8 mouse cellular contexts compared by ENCODE assay signal in the genomic region with DNA sequence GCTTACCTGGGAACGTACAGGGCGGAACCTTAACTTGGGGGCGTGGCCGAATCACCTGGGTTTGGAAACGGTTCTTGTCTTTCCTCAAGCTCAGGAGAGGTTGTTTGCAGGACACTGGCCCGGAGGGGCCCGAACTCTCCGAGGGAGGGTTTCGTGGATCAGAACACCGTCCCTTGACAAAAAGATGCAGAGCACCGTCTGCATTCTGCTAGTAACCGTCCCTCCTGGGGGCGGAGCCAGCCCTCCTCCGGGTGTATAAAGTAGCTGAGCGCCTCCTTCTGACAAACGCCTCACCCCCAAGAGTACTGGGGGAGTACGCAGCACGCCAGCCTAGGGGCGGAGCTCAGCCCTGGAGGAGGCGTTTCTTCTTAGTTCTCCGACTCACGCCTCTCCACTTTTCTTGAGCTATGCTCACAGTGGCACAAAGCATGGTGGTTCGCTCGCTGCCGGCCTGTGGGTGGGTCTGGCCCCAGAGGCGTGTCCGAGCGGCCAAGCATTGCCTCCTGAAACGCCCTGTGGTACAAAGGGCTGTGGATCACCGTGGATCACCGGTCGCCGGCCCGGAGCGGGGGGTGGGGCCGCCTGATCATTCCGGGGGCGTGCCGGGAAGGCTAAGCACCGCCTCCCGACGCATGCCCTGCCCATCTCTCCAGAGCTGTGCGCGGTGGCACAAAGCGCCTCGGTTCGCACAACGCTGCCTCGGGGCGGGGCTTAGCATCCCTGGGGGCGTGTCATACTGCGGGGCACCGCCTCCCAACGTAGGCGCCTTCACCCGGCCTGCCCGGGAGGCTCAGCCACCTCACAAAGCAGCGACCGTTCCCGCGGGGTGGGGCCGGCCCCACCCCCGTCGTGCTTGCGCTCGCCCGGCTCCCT. TPM values are rescaled to one million over a fixed set of nuclear protein-coding genes. Genes with fewer than 3 reads are reported as not detected.
DNase-seq lines count a peak whose midpoint lies in the region; ATAC-seq lines count a peak whose summit lies in the region.

No protein-coding gene starts in this region.

- H3K4me1 ChIP-seq in hindbrain, embryonic 15.5 days (replicated peaks): peaks cover 24% of the 10 kb centered on the region

- H3K9me3 ChIP-seq in hindbrain, embryonic 15.5 days: no peaks in the 10 kb centered on the region

- WGBS in hindbrain, embryonic 15.5 days: under 1% methylated on average over 64 of the region's 67 CpGs

- H3K36me3 ChIP-seq in hindbrain, embryonic 15.5 days: no peaks in the 10 kb centered on the region; the same call in 1 of the 2 replicates

- H3K4me2 ChIP-seq in hindbrain, embryonic 15.5 days: peak overlapping the region; percentile 61

- peak; percentile 99 for DNase-seq in T-cell, adult 2 months (ENCODE audit: low spot score)
- DNase-seq in cerebellum, postnatal 36 days: peak; percentile 97 to 99
- DNase-seq in frontal cortex, postnatal 36 days (ENCODE audit: low spot score in 2 of 2): peak; percentile 99
- peak; percentile 99 for DNase-seq in left cerebral cortex, adult 11 months (ENCODE audit: low spot score)
- peak; percentile 100 for DNase-seq in lung, postnatal 4 days
- DNase-seq in retina, postnatal 7 days (ENCODE audit: low read depth, low spot score): peak; percentile 97
- peak; percentile 93 for DNase-seq in urinary bladder, adult 2 months (ENCODE audit: low spot score)

- H3K4me3 ChIP-seq in hindbrain, embryonic 15.5 days: peak overlapping the region; percentile 87

- no peaks in the 10 kb centered on the region for H3K27me3 ChIP-seq in hindbrain, embryonic 15.5 days

- peak overlapping the region; percentile 99 for H3K27ac ChIP-seq in hindbrain, embryonic 15.5 days (replicated peaks)

- peak overlapping the region; percentile 95 for H3K9ac ChIP-seq in hindbrain, embryonic 15.5 days

- peak; percentile 95 for ATAC-seq in hindbrain, embryonic 15.5 days (ENCODE audit: low FRiP score, low read depth)

RNA-seq across cellular contexts. Expression of a gene that starts 0.5 kb away (rescaled TPM):
- 42.6 and 46.1 TPM in 2 replicates for polyA plus RNA-seq in hindbrain, embryonic 15.5 days (2015; fragmentation: Nextera tagmentation; extraction: Ambion mirVana)
- 36.1 and 50.3 TPM in 2 replicates for polyA plus RNA-seq in urinary bladder, adult 2 months (2012; rRNA removed)

RNA-seq across cellular contexts. Expression of a gene that starts 20.2 kb away (rescaled TPM):
- 2.5 and 3.1 TPM in 2 replicates for polyA plus RNA-seq in hindbrain, embryonic 15.5 days (2015; fragmentation: Nextera tagmentation; extraction: Ambion mirVana)
- 5.5 and 5.7 TPM in 2 replicates for polyA plus RNA-seq in urinary bladder, adult 2 months (2012; rRNA removed)

RNA-seq across cellular contexts. Expression of a gene that starts 36.1 kb away (rescaled TPM):
- 58.7 and 62.9 TPM in 2 replicates for polyA plus RNA-seq in hindbrain, embryonic 15.5 days (2015; fragmentation: Nextera tagmentation; extraction: Ambion mirVana)
- 32.2 and 36.4 TPM in 2 replicates for polyA plus RNA-seq in urinary bladder, adult 2 months (2012; rRNA removed)

RNA-seq across cellular contexts. Expression of a gene that starts 46.4 kb away (rescaled TPM):
- polyA plus RNA-seq in hindbrain, embryonic 15.5 days (2015; fragmentation: Nextera tagmentation; extraction: Ambion mirVana): 60.1 and 61.8 TPM in 2 replicates
- polyA plus RNA-seq in urinary bladder, adult 2 months (2012; rRNA removed): 30.5 and 32.5 TPM in 2 replicates

RNA-seq across cellular contexts. Expression of a gene that starts 46.5 kb away (rescaled TPM):
- polyA plus RNA-seq in hindbrain, embryonic 15.5 days (2015; fragmentation: Nextera tagmentation; extraction: Ambion mirVana): 25.1 and 25.2 TPM in 2 replicates
- polyA plus RNA-seq in urinary bladder, adult 2 months (2012; rRNA removed): 29.9 and 33.8 TPM in 2 replicates

Comparison
In these comparisons a context has a peak if more than half of its experiments do, and no peak if none do; other contexts are left out.
1. Peak in every context shown above with its lines: DNase-seq, ATAC-seq, H3K4me3 ChIP-seq and H3K27ac ChIP-seq.